Mouse (Mus musculus): Measurements from ENCODE around the gene Ahcyl2.
"Not testable (repeated sequence)": the region's sequence is repeated elsewhere in the genome, so short reads cannot be mapped to it uniquely, and the experiment has no call there.

Ahcyl2 gene

GRCm38 (mm10) chr6:29815634-29816033 is 47.8 kb downstream of the Ahcyl2 start:
- DNase-seq: no peak

GRCm38 (mm10) chr6:29816371-29816770 is 48.6 kb downstream of the Ahcyl2 start:
- DNase-seq: not testable (repeated sequence)

- peak; percentile 41 for DNase-seq
Measured at GRCm38 (mm10) chr6:29819309-29819708, 51.5 kb downstream of the Ahcyl2 start.

GRCm38 (mm10) chr6:29820314-29820713 is 52.5 kb downstream of the Ahcyl2 start:
- DNase-seq: no peak

- DNase-seq: no peak
Measured at GRCm38 (mm10) chr6:29820926-29821325, 53.1 kb downstream of the Ahcyl2 start.

GRCm38 (mm10) chr6:29821770-29822169 is 54.0 kb downstream of the Ahcyl2 start:
- no peak for DNase-seq

- no peak for DNase-seq
Measured at GRCm38 (mm10) chr6:29825302-29825701, 57.5 kb downstream of the Ahcyl2 start.

GRCm38 (mm10) chr6:29827291-29828242 is 59.8 kb downstream of the Ahcyl2 start:
- no peak for DNase-seq

- DNase-seq: no peak
Measured at GRCm38 (mm10) chr6:29828574-29829234, 60.9 kb downstream of the Ahcyl2 start.

GRCm38 (mm10) chr6:29832356-29832755 is 64.5 kb downstream of the Ahcyl2 start:
- DNase-seq: no peak

GRCm38 (mm10) chr6:29833117-29833516 is 65.3 kb downstream of the Ahcyl2 start:
- DNase-seq: no peak

GRCm38 (mm10) chr6:29833568-29834255 is 65.9 kb downstream of the Ahcyl2 start:
- peak; percentile 11 for DNase-seq

GRCm38 (mm10) chr6:29835543-29836177 is 67.8 kb downstream of the Ahcyl2 start:
- no peak for DNase-seq

- DNase-seq: no peak
Measured at GRCm38 (mm10) chr6:29837579-29837978, 69.8 kb downstream of the Ahcyl2 start.

GRCm38 (mm10) chr6:29838531-29838930 is 70.7 kb downstream of the Ahcyl2 start:
- peak; percentile 19 for DNase-seq

GRCm38 (mm10) chr6:29840008-29840407 is 72.2 kb downstream of the Ahcyl2 start:
- no peak for DNase-seq

- DNase-seq: no peak
Measured at GRCm38 (mm10) chr6:29841461-29841860, 73.7 kb downstream of the Ahcyl2 start.

GRCm38 (mm10) chr6:29847643-29848166 is 79.9 kb downstream of the Ahcyl2 start:
- no peak for DNase-seq

- DNase-seq: no peak
Measured at GRCm38 (mm10) chr6:29848808-29849207, 81.0 kb downstream of the Ahcyl2 start.

- DNase-seq: no peak
Measured at GRCm38 (mm10) chr6:29850096-29850495, 82.3 kb downstream of the Ahcyl2 start.

- DNase-seq: no peak
Measured at GRCm38 (mm10) chr6:29850747-29851146, 82.9 kb downstream of the Ahcyl2 start.

GRCm38 (mm10) chr6:29851873-29852272 is 84.1 kb downstream of the Ahcyl2 start:
- no peak for DNase-seq
